Mouse (Mus musculus) heart, postnatal 25 days (tissue): ENCODE results near the gene Trpm5. TPM values are rescaled to one million over a fixed set of nuclear protein-coding genes. Genes with fewer than 3 reads are reported as not detected.

ENCODE experiments used
- DNase-seq: peaks from one replicate; pipeline ENCODE4 v3.0.0; 2022; ENCODE audit warnings: low spot score
- intact Hi-C: fragments of 180-260 bp; cut with DNase I; formaldehyde crosslinking; loops from one replicate; pipeline ENCODE4 v1.15.1; 2025
- total RNA-seq, 2 experiments: library from RNA; stranded (reverse); gene quantifications; 2 replicates each; pipeline ENCODE4 v1.2.3; 2021

Gene Trpm5
- total RNA-seq, 2 experiments from 2014 or later: not detected

DNA sequence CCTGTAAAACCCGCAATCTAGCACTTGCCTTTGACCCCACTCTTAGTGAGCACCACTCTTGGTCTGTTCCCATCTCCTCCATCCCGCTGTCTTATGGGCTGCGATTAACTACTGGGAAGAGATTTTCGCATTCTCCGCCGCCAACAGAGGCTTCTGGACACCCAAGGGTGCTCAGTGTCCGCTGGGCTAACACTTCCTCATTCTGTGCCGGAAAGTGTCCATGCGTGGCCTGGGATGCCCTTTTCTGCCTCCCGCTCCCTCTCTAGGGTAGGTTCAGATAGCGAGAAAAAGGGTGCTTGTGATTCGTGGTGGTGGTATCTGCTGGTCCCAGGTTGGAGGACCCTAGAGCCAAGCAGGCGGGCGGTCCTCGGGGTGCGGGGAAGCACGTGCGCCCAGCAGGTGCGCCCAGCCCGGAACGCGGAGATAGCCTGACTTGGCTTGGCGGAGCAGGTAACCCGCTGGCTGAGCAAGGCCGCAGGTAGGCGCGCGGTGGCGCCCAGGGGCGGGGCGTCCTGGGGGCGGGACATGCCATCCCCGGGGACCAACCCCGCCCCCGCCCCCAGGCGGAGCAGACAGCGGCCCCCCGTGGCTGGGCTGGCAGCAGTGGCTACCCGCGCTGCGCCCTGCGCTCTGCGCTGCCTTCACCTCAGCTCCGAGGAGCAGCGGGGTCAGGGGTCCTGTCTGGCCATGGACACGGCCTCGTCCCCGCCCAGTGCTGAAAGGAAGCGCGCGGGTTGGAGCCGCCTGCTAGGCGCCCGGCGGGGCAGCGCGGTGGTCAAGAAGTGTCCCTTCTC lies 12.4 kb upstream of the Trpm5 start:
- no peak for DNase-seq
- intact Hi-C loops: no loop called here

DNA sequence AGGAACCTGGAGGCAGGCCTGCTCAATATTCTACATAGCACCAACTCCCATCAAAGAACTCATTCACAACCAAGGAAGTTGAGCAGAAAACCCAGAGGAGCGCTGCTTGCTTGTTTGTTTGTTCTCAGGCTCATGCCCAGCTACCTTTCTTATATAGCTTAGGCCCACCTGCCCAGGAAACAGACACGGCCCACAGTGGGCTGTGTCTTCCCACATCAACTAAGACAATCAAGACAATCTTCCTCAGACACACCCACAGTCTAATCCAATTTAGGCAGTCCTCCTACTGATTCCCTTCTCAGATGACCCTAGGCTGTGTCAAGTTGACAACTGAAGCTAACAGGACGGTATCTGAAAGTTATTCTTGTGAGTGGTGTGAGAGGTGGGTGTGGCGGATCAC lies 11.6 kb upstream of the Trpm5 start, which contains the start of gene Kcnq1:
TSS of gene Kcnq1 (plus strand) at position 301 of the 400 bp plus-strand sequence.
- DNase-seq: no peak
- intact Hi-C loops: no loop called here

DNA sequence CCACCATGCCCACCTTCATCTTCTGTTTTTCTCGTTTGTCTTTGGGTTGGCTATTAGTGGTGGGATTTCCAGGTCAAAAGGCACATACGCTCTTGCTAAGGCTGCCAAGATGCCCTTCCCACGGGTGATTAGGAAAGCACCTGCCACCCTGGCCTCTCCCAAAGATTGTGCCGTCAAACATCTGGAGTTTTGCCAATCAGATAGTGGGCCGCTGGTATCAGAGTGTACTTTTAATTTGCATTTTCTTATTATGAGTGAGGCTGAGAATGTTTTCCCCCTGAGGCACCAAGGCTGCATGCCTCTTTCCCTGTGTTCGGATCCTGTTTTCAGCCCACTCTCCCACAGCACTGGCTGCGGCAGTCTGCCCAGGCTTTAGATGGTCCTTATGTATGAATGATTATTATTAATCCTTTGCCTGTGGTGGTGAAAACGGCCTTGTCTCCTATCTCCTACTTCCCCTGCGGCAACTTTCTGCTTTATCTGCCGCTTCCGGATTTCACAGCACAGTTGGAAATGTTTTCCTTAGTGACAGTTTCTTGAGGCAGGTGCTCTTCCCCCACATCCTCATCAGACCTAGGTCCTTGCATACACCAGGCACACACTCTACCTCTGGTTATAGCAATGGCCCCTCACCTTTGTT lies 10.9 kb upstream of the Trpm5 start:
- intact Hi-C loops: no loop called here
- DNase-seq: no peak

DNA sequence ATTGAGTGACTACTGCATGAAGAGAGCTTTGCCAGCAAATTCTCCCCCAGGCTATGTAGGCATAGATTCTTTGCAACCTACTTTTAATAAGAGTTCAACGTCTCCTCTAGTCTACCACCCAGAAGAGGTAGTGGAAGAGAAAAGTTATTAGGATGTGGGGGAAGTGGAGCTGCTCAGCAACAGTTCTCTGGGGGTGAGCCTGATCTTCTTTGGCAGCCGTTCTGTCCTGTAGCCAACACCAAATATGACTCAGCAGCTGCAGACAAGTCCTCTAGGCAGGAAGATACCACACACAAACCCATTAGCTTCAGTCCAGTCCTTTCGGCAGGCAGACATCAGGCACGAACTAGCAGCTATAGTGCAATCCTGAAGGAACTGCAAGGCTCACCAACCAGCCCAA lies 6.3 kb upstream of the Trpm5 start:
- intact Hi-C loops: no loop called here
- DNase-seq: no peak

DNA sequence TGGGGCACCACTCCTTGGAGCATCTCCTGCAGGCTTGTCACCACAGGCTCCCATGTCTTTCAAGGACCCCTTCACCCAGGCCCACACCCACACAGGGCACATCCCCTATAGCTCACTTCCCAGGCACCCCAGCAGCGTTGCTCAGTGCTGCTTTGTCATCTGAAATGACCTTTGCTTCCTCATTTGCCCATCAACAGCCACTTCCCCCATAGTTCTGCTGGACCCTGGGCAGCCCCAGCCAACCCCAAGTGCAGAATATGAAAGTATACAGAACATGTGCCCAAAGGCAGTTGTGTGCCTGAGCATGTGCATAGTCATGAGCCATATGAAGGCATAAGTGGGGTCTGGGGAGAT lies 1.1 kb upstream of the Trpm5 start:
- intact Hi-C loops: loop anchor here (1.0 to 2.0 kb wide), 3 partner anchors 43 to 371 kb away; no protein-coding TSS in a partner anchor
- no peak for DNase-seq

DNA sequence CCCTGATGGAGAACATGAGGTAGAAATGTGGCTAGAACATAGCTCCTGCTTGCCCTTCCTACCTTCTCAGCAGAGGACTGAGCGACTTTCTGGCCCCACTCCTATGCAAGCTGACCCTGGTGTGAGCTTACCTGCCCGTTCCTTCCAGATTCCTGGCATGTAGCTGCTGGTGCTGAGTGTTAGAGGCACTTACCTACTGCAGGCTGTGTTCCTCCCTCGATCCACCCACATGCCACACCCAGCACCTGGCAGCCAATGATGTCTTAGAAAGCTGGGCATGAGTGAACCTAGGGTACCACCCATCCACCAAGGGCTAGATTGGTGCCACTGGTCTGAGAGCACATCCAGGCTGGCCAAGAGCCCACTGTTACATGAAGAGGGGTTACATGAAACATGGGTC lies 595 bp downstream of the Trpm5 start:
- DNase-seq: no peak
- intact Hi-C loops: loop anchor here (2.0 kb wide), 2 partner anchors 59 to 373 kb away; no protein-coding TSS in a partner anchor

DNA sequence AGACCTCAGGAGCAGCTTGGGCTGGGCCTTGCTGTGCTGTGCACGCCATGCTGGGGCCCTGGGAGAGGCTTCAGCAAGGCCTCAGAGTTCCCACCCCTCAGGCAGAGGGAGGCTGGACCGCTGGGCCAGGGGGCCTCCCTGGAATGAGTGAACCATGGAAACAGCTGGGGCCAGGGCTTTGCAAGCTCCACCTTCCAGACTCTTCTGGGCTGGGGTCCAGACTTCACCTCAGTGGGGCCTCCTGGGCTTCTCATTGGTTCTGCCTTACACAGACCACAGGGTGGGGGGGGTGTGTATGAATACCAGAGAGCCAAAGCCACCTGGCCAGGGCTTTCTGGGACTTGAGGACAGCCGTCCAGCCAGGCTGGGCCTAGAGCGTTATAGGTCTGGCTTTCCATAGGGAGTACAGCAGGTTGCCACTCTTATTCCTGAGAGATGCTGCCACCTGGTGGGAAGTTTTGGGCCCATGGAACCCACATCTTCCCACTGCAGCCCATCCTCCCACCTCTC lies 7.3 kb downstream of the Trpm5 start:
- DNase-seq: no peak
- intact Hi-C loops: loop anchor here (1.0 kb wide), 1 partner anchor 193 kb away; no protein-coding TSS in a partner anchor

DNA sequence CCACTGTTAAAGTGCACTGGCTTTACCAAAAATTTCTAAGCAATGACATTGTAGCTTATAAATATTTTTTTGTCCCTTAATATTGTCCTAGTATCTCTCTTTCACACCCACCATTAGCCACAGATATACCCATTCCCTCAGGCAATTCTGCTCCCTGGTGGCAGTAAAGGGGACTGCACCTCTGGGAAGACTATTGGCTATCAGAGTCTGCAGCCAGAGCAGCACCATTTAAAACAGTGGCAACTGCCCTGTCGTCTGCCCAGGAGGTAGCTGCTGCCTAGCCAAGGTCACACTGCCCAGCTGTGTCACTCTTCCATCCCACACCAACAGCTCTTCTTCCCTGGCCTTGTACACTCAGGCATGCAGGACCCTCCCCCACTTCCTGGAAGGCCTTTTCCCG lies 8.1 kb downstream of the Trpm5 start:
- intact Hi-C loops: loop anchor here (1.0 kb wide), 2 partner anchors 78 to 167 kb away; no protein-coding TSS in a partner anchor
- DNase-seq: peak; percentile 37

DNA sequence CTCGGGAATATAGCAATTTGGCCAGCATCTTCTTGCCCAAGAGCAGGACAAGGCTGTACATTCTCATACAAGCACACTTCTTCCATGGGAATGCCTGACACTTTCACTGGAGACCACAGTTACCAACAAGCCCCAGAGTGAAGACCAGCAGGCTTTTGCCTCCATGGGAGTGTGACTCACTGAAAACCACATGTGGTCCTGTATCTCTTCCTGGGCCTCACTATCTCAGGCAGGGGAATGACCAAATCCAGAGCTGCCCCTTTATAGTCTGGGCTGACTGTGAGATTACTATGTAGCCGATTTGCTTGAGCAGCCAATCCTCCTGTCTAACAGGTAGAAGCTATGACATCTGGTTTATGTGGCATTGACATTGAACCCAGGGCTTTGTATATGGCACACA lies 10.7 kb downstream of the Trpm5 start:
- intact Hi-C loops: no loop called here
- DNase-seq: no peak

DNA sequence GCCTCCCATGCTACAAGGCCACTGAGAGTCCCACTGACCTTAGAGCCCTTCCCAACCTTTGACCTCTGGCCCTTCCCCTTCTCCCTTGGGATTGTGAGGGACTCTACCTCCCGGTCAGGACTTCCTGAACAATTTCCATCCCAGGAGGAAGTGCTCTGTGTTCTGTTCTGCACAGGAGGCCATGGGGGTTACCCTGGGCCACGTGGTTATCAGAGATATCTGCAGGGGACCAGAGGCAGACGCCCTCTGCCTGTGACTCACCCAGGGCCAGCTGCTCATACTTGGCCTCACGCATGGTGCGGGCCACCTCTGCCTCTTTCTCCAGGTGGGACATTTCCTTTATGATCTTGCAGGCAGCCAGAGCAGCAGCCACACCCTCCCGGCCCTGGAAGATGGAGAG lies 12.4 kb downstream of the Trpm5 start:
- intact Hi-C loops: no loop called here

DNA sequence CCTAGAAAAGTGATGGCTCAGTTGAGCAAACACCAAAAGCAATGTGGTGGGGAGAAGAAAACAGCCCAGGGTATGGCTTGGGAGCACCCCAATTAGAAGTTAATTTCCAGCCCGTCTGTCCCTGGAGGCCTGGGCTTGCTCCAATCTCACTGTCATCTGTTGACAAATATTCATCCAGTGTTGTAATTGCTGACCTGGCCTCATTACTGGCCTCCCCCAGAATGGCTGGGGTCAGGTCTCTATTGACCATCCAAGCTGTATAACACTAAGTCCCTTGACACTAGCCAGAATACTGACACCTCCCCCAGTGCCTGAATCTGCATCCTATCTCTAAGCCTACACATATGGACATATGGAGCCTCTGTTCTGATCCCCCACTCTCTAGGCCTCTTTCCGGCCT lies 17.1 kb downstream of the Trpm5 start:
- no peak for DNase-seq
- intact Hi-C loops: no loop called here

More for the DNA sequence above, 12.4 kb downstream of the Trpm5 start:
- no peak for DNase-seq

DNA sequence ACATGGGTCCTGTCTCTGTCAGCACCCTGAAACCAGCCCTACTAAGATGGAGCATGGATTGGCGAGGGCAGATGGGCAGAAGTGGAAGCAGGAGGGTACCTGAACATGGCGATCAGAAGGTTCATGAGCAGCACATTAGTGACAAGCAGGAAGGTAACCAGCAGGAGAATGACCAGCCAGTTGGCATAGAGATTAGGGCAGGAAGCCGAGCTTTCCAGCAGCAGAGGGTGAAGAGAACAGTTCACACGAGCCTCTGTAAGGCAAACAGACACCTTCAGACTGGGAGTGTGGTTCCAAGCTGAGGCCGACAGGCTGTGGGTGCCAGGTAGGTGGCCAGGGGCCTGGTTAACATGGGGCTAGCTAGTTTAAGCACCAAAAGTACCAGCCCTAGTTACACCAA lies 19.0 kb downstream of the Trpm5 start:
- DNase-seq: no peak
- intact Hi-C loops: no loop called here

DNA sequence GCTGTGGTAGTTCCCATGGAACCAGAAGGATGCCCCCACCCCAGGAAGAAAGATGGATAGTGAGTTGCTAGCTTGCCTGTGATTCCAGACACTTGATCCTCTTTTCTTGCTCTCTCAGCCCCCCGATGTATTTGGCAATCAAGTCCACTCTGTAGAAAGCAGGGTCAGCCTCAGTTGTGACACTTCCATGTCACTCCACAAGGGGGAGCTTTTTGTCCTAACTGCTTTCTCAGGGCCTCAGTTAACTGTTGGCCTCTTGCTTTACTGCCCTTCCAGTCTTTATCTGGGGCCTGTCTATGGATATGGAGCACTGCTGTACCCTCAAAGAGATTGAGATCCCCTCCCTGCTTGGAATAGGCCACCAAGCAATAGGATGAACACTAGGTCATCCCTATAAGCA lies 21.4 kb downstream of the Trpm5 start:
- intact Hi-C loops: loop anchor here (5.0 kb wide), 1 partner anchor 66 kb away; the partner anchor contains the start of gene Tspan32
- no peak for DNase-seq

DNA sequence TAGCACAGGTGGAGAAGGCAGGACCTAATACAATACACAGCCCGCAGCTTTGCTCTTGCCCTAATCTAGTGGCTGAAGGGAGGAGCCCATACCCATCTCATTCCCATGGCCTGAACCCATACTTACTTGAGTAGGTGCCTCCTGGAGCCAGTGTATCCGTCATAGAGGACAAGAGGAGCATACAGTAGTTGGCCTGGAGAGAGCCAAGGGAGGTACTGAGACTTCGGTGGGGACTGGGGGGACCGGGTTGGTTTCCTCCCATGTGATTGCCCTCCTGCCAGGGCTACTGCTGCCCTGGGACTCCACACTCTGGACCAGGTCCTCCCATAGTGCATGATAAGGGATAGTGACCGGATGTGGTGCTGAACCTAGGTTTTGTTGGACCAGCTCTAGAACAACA lies 21.8 kb downstream of the Trpm5 start:
- no peak for DNase-seq
- intact Hi-C loops: loop anchor here (5.0 kb wide), 1 partner anchor 65 kb away; the partner anchor contains the start of gene Tspan32

DNA sequence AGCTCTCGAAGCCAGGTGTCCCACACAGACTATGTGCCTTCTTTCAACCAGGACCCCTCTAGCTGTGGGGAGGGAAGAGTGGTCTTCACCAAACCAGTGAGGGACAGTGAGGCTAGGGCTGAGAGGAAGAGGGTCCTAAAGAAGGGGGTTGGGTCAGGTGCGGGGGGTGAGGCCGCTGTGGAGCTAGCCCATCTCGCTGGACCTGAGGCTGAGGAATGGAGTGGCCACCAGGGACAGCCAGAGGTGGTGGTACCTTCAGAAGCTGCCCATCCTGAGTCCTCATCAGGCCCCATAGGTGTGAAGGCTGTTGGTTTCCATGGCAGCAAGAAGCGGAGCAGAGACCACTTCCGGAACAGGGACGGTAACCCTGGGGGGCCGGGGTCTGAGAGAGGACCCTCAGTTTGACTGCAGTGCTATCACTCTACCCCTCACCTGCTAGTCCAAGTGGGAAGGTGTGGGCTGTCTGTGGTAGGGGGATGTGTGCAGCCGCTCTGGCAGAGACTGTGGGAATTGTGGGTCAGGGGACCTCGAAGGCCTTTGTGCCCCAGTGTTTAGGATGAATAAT lies 23.9 kb downstream of the Trpm5 start:
- intact Hi-C loops: loop anchor here (5.0 kb wide), 1 partner anchor 63 kb away; the partner anchor contains the start of gene Tspan32

DNA sequence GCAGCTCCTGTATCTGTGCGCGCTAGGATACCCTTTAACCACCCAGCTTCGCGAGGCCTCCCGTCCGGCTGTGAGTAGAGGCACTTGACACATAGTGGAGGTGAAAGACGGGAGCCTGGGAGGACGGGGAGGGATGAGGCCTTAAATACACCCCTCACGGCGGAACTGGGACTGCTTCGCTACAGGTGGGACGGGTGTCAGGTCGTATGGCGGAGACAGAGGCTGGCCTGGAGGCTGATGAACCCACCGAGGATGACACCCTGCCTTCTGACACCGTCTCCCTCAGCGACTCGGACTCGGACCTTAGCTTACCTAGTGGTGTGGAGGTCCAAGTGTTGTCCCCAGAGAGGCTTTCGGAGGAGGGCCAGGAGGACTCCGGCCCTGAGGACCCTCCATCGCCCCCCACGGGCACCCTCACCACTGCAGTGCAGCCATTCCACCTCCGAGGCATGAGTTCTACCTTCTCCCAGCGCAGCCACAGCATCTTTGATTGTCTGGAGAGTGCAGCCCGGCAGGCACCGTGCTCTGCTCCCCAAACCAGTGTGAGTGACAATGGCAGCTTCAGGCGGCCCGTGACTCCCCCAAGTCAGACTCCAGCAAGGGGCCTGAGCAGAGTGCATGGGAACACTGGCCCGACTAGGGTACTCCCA lies 24.6 kb downstream of the Trpm5 start:
- intact Hi-C loops: loop anchor here (5.0 kb wide), 1 partner anchor 63 kb away; the partner anchor contains the start of gene Tspan32
- no peak for DNase-seq

More for the DNA sequence above, 23.9 kb downstream of the Trpm5 start:
- DNase-seq: no peak

DNA sequence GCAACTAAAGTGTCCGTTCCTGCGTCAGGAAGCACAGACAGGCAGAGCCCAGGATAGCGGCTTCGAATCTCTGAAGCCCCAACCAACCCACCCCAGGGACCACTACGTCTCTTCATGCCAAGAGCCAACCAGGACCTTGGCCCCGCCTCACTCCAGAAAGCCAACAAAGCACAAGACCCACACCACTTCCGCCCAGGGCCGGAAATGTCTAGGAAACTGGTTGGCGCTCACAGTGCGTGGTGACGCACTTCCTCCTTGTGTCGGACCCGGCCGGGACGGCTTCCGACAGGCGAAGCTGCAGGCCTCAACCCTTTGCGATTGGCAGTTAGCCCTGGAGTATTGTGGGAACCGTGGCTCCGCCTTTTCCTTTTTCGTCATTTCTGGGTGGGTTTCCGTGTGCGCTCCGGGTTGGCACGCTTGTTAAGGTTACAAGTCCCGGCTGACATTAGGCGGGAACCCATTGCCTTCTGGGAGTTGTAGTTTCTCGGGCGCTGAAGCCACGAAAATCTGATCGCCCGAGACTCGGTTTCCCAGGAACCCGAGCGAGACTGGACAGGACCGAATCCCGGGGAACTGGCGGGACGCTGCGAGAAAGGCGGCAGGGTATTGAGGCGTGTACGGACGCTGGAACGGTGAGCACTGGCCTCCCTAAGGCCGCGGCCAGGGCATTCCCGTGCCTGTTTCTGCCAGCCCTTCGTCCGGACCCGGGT lies 25.4 kb downstream of the Trpm5 start, which contains the start of gene Tssc4:
TSS of gene Tssc4 (plus strand) at position 368 of the 710 bp plus-strand sequence.
- DNase-seq: peak; percentile 98
- intact Hi-C loops: no loop called here

DNA sequence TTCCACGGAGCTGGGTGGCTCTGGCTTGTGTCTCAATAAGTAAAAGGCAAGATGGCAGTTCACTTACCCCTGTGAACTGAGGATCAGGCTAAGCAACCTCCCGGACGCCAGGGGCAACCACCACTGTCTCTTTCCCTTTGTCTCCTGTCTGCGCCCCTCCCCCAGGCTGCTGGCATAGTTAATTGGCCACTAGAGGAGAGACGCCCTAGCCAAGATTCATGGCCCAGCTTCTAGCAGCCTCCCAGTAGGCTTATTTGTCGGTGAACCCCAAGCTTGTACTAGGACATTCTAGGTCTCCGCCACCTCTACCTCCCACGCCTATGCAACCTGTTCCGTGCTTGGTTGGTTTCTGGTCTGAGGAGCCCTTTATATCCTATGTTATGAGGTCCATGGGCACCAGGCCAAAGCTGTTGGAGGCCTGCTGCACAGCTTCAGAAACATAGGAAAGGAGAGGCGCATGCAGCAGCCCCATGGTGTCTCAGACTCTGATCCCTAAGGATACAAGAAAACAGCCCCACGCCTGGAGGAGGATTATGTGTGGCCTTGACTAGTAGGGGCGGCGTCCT lies 26.0 kb downstream of the Trpm5 start:
- no peak for DNase-seq
- intact Hi-C loops: no loop called here

DNA sequence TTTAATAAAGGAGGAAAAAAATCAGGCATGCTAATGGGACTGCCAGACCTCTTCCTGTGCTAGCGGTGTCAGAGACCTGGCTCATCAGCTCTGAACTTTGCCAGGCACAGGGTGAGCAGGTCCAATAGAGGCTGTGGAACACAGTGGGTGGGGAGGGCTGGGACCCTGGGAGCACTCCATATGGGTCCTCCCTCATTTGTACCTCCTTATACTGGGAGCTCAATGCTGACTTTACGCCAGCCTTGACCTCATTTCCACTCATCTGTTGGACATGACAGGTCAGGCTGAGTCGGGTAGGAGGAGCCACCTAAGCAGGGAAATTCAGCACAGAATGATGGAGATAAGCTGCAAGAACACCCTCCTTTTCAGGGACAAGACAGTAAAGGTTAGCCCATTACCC lies 26.5 kb downstream of the Trpm5 start:
- DNase-seq: no peak
- intact Hi-C loops: no loop called here
